15 mouse cellular contexts compared by ENCODE assay signal in the genomic region with DNA sequence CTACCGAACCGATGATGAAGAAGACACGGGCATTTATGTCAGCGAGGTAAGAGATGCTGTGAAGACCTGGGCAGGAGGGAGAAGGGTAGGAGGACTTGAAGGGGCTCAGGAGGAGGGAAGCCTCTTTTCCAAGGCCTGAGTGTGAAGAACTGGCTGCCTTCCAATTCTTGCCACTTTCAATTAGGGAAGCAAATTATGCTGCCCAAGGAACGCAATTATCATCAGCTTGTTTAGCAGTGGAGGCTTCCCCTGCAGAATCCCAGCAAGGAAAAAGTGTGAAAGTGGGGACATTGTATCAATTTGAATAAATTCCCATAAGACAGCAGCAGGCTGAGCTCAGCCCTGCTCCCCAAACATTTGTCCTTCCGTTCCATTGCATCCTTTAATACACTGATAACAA.
A peak's percentile ranks its signal among the peaks of the same experiment; 100 is the strongest.
DNase-seq lines count a peak whose midpoint lies in the region; ATAC-seq and TF ChIP-seq lines count a peak whose summit lies in the region.
"Had no signal": no experiment of that assay in that cellular context is flagged by ENCODE, and none has a peak within 500 bp of the region (broad histone marks: within the 10 kb centered on the region; RNA-seq: fewer than 3 reads in every experiment).

No protein-coding gene starts in this region.

- H3K27me3 ChIP-seq in neural tube, embryonic 12.5 days (replicated peaks) = no peaks in the 10 kb centered on the region
- H3K27me3 ChIP-seq in hindbrain, embryonic 16.5 days (replicated peaks; ENCODE audit: control insufficient read depth, insufficient read depth, low read length) = no peaks in the 10 kb centered on the region
- H3K27me3 ChIP-seq in stomach, postnatal 0 days (ENCODE audit: control insufficient read depth, insufficient read depth, low read length) = no peaks in the 10 kb centered on the region
- H3K27me3 ChIP-seq: liver, embryonic 13.5 days had no signal

- TF ChIP-seq CTCF in stomach, postnatal 0 days (IDR thresholded peaks at IDR 0.05; ENCODE audit: low read depth) = no peak

- TF ChIP-seq EP300 in stomach, postnatal 0 days (optimal IDR thresholded peaks at IDR 0.05) = no peak

- no peak overlapping the region for H3K4me2 ChIP-seq in neural tube, embryonic 12.5 days (replicated peaks)
- no peak overlapping the region for H3K4me2 ChIP-seq in hindbrain, embryonic 16.5 days (ENCODE audit: low read length)
- H3K4me2 ChIP-seq in stomach, postnatal 0 days (replicated peaks; ENCODE audit: low read depth) = no peak overlapping the region
- H3K4me2 ChIP-seq: liver, embryonic 13.5 days had no signal

- no peaks in the 10 kb centered on the region for H3K4me1 ChIP-seq in neural tube, embryonic 12.5 days
- H3K4me1 ChIP-seq in hindbrain, embryonic 16.5 days (ENCODE audit: control insufficient read depth, insufficient read depth, low read depth, low read length) = peaks cover 5% of the 10 kb centered on the region
- H3K4me1 ChIP-seq in stomach, postnatal 0 days (replicated peaks; ENCODE audit: control insufficient read depth, insufficient read depth) = no peaks in the 10 kb centered on the region
- H3K4me1 ChIP-seq: liver, embryonic 13.5 days had no signal

- H3K9ac ChIP-seq in neural tube, embryonic 12.5 days = no peak overlapping the region
- no peak overlapping the region for H3K9ac ChIP-seq in hindbrain, embryonic 16.5 days (ENCODE audit: low read depth, low read length)
- no peak overlapping the region for H3K9ac ChIP-seq in stomach, postnatal 0 days (ENCODE audit: low read length)
- H3K9ac ChIP-seq: liver, embryonic 13.5 days had no signal

- no peaks in the 10 kb centered on the region for H3K36me3 ChIP-seq in neural tube, embryonic 12.5 days
- no peaks in the 10 kb centered on the region for H3K36me3 ChIP-seq in hindbrain, embryonic 16.5 days (ENCODE audit: control insufficient read depth, insufficient read depth, low read length)
- no peaks in the 10 kb centered on the region for H3K36me3 ChIP-seq in stomach, postnatal 0 days (ENCODE audit: control insufficient read depth, insufficient read depth, low read length)
- H3K36me3 ChIP-seq: limb, embryonic 10.5 days; liver, embryonic 13.5 days had no signal

- no peak overlapping the region for H3K4me3 ChIP-seq in neural tube, embryonic 12.5 days
- no peak overlapping the region for H3K4me3 ChIP-seq in hindbrain, embryonic 16.5 days (ENCODE audit: low read length)
- no peak overlapping the region for H3K4me3 ChIP-seq in stomach, postnatal 0 days (ENCODE audit: low read depth, low read length)
- H3K4me3 ChIP-seq: heart, adult 2 months; limb, embryonic 10.5 days; liver, embryonic 13.5 days had no signal

- 61% methylated on average over 6 of the region's 6 CpGs for WGBS in neural tube, embryonic 12.5 days
- WGBS in hindbrain, embryonic 16.5 days = 27% methylated on average over 6 of the region's 6 CpGs
- 86% methylated on average over 6 of the region's 6 CpGs for WGBS in stomach, postnatal 0 days

- H3K9me3 ChIP-seq in neural tube, embryonic 12.5 days = no peaks in the 10 kb centered on the region
- H3K9me3 ChIP-seq in hindbrain, embryonic 16.5 days (ENCODE audit: control insufficient read depth, low read length) = no peaks in the 10 kb centered on the region
- no peaks in the 10 kb centered on the region for H3K9me3 ChIP-seq in stomach, postnatal 0 days (ENCODE audit: control insufficient read depth, low read length)
- H3K9me3 ChIP-seq: limb, embryonic 10.5 days had no signal

- no peak overlapping the region for H3K27ac ChIP-seq in neural tube, embryonic 12.5 days
- no peak overlapping the region for H3K27ac ChIP-seq in hindbrain, embryonic 16.5 days (ENCODE audit: low read depth, low read length)
- H3K27ac ChIP-seq in stomach, postnatal 0 days (replicated peaks) = no peak overlapping the region
- H3K27ac ChIP-seq: heart, adult 2 months; limb, embryonic 10.5 days; liver, embryonic 13.5 days had no signal

- ATAC-seq in neural tube, embryonic 12.5 days (ENCODE audit: low FRiP score, low read depth) = peak; percentile 48; the same call in 1 of the 2 replicates
- ATAC-seq in hindbrain, embryonic 16.5 days = peak; percentile 69
- ATAC-seq in stomach, postnatal 0 days (ENCODE audit: low FRiP score, low TSS enrichment) = no peak
- ATAC-seq: intestine, embryonic 16.5 days had no signal

- DNase-seq in cerebellum, postnatal 25 days = peak; percentile 7 to 11
- no peak for DNase-seq in cerebellum, adult 9-11 months
- DNase-seq in neural tube, embryonic 10.5 days (ENCODE audit: extremely low spot score, low spot score) = no peak
- DNase-seq in retina, postnatal 1 day = peak; percentile 95
- DNase-seq in stomach, postnatal 0 days (ENCODE audit: low spot score) = no peak
- no peak for DNase-seq in adrenal gland, adult 2 months
- DNase-seq: heart, adult 2 months; heart, postnatal 10 days; kidney, postnatal 10 days; liver, embryonic 13.5 days; lung, postnatal 10 days had no signal

Comparison
In these comparisons a context has a peak if more than half of its experiments do, and no peak if none do; other contexts are left out.
1. DNase-seq: peak in cerebellum, postnatal 25 days (2 of 2) and retina, postnatal 1 day (single experiment); none in cerebellum, adult 9-11 months (single experiment), neural tube, embryonic 10.5 days (single experiment), stomach, postnatal 0 days (single experiment) and adrenal gland, adult 2 months (single experiment).